Mouse (Mus musculus) liver, embryonic 13.5 days (tissue): ENCODE data around the gene Abcc12. TPM values are rescaled to one million over a fixed set of nuclear protein-coding genes. Genes with fewer than 3 reads are reported as not detected.

Experiments used
- ATAC-seq: fragments of 200-750 bp; cut with Nextera tagmentation; 2 replicates; pipeline ENCODE4 v1.8.0; 2017; ENCODE audit warnings: low read depth, mild to moderate bottlenecking, moderate number of reproducible peaks, moderate library complexity
- DNase-seq: peaks from one replicate; pipeline ENCODE4 v3.0.0; 2022
- H3K27ac ChIP-seq: fragments of 300-500 bp; sonication (generic); 2 replicates; pipeline ENCODE4 v1.5.1; 2015; ENCODE audit warnings: moderate library complexity, mild to moderate bottlenecking, inconsistent platforms
- H3K27me3 ChIP-seq: fragments of 300-500 bp; sonication (generic); 2 replicates; pipeline ENCODE4 v1.6.1; 2015; ENCODE audit warnings: mild to moderate bottlenecking, inconsistent platforms
- H3K36me3 ChIP-seq: fragments of 300-500 bp; sonication (generic); 2 replicates; pipeline ENCODE4 v1.6.1; 2015; ENCODE audit warnings: mild to moderate bottlenecking, inconsistent platforms
- H3K4me1 ChIP-seq: fragments of 300-500 bp; sonication (generic); replicated peaks from 2 replicates; pipeline ENCODE4 v1.6.1; 2015; ENCODE audit warnings: inconsistent platforms
- H3K4me2 ChIP-seq: fragments of 300-500 bp; sonication (generic); 2 replicates; pipeline ENCODE4 v1.6.1; 2015; ENCODE audit warnings: inconsistent platforms, mild to moderate bottlenecking, moderate library complexity
- H3K4me3 ChIP-seq: fragments of 300-500 bp; sonication (generic); replicated peaks from 2 replicates; pipeline ENCODE4 v1.5.1; 2015; ENCODE audit warnings: mild to moderate bottlenecking, inconsistent platforms
- H3K9ac ChIP-seq: fragments of 300-500 bp; sonication (generic); 2 replicates; pipeline ENCODE4 v1.6.1; 2015; ENCODE audit warnings: mild to moderate bottlenecking, inconsistent platforms
- H3K9me3 ChIP-seq: fragments of 300-500 bp; sonication (generic); replicated peaks from 2 replicates; pipeline ENCODE4 v1.6.1; 2016; ENCODE audit warnings: inconsistent platforms
- WGBS: fragments of 180-500 bp; shearing (Covaris S2); methylation state at CpG from one replicate; pipeline ENCODE4 v1.1.7; 2015; ENCODE audit not compliant: insufficient replicate concordance; 5-methylcytosine and 5-hydroxymethylcytosine counted together
- polyA plus RNA-seq: library from polyadenylated mRNA; unstranded; fragments of >200 nt; fragmentation: Nextera tagmentation; extraction: Ambion mirVana; gene quantifications from 2 replicates; pipeline ENCODE4 v1.2.1, GENCODE M21; 2015

The Abcc12 gene
- polyA plus RNA-seq, 1 experiment from 2014 or later, result not detected

DNA sequence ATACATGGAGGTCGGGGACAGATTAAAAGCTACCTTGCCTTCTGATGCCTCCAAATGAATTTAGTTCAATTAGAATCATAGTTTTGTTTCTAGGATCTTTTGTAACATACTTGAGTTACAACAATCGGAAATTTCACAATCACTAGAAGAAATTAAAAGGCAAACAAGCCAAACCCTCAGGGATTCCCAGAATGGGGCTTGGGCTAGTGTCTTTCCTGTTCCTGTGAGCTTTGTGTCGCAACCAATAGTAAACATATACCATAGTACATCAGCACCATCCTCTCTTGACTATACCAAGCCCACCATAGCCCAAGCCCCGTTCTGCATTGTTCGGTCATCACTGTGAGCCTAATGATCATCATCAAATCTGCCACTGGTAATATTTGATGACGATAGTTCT, 18.8 kb upstream of the Abcc12 start:
- H3K4me3 ChIP-seq, result no peak overlapping the region
- H3K36me3 ChIP-seq, result no peaks in the 10 kb centered on the region
- WGBS, result 65% methylated on average over 6 of the region's 6 CpGs
- DNase-seq, result no peak
- H3K27ac ChIP-seq, result no peak overlapping the region
- no peak for ATAC-seq
- H3K4me1 ChIP-seq, result 0 out of 2 replicates have a peak, but pooled peaks cover 3% of the 10 kb centered on the region
- no peaks in the 10 kb centered on the region for H3K27me3 ChIP-seq
- no peak overlapping the region for H3K4me2 ChIP-seq
- no peaks in the 10 kb centered on the region for H3K9me3 ChIP-seq
- no peak overlapping the region for H3K9ac ChIP-seq

DNA sequence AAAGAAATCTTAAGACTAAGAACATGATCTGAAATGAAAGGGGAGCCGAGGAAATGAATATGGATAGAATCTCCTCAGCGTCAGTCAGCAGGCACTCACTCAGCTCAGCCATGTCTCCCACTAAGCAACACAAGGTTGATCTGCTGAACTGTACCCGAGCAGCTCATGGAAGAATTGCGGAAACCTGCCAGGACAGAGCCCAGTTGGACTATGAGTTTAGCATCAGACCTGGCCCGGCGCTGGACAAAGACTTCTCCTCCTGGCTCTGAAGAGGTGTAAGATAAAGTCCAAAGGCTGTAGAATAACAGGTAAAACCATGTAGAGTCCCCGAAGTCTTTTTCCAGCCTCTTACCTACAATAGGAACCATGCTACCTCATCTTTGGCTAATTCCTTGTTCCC, 17.2 kb upstream of the Abcc12 start:
- H3K9ac ChIP-seq, result no peak overlapping the region
- H3K27me3 ChIP-seq, result no peaks in the 10 kb centered on the region
- no peak for DNase-seq
- no peaks in the 10 kb centered on the region for H3K9me3 ChIP-seq
- H3K27ac ChIP-seq, result no peak overlapping the region
- H3K36me3 ChIP-seq, result no peaks in the 10 kb centered on the region
- WGBS, result 67% methylated on average over 7 of the region's 7 CpGs
- no peak for ATAC-seq
- no peak overlapping the region for H3K4me3 ChIP-seq
- peaks cover 12% of the 10 kb centered on the region for H3K4me1 ChIP-seq
- H3K4me2 ChIP-seq, result no peak overlapping the region

DNA sequence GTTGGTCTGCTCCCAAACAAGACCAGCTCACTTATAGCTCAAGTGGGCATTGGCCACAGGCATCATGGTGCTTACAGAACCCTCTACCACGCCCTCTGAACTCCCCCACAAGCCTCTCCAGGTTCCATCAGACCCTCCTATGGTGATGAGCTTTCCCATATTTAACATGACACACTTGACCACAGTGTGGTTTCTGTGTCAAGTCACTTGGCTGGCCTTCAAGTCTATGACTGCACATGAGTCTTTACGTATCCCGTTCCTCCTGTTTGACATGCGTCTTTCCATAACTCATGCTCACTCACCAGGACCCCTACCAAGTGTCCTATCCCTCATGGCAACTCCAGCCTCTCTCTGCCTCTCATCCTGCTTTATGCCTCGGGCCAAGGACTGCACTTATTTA, 15.2 kb upstream of the Abcc12 start:
- 64% methylated on average over 5 of the region's 5 CpGs for WGBS
- no peak for DNase-seq
- H3K4me1 ChIP-seq, result peaks cover 12% of the 10 kb centered on the region

GRCm38 (mm10) chr8:86594159-86594796, 13.8 kb upstream of the Abcc12 start:
- Histone ChIP-seq H3K4me3 (no peak overlapping the region), H3K36me3 (no peaks in the 10 kb centered on the region), H3K27ac (no peak overlapping the region), H3K9ac (no peak overlapping the region), H3K9me3 (no peaks in the 10 kb centered on the region), H3K4me1 (peaks cover 8% of the 10 kb centered on the region), H3K27me3 (no peaks in the 10 kb centered on the region), H3K4me2 (no peak overlapping the region)
- WGBS, result 46% methylated on average over 3 of the region's 3 CpGs
- ATAC-seq (peak; percentile 51; the same call in 1 of the 2 replicates), DNase-seq (no peak)

More for the DNA sequence above, 15.2 kb upstream of the Abcc12 start:
- Histone ChIP-seq H3K4me3 (no peak overlapping the region), H3K36me3 (no peaks in the 10 kb centered on the region), H3K4me2 (no peak overlapping the region), H3K27me3 (no peaks in the 10 kb centered on the region), H3K27ac (no peak overlapping the region), H3K9me3 (no peaks in the 10 kb centered on the region), H3K9ac (no peak overlapping the region)
- no peak for ATAC-seq

DNA sequence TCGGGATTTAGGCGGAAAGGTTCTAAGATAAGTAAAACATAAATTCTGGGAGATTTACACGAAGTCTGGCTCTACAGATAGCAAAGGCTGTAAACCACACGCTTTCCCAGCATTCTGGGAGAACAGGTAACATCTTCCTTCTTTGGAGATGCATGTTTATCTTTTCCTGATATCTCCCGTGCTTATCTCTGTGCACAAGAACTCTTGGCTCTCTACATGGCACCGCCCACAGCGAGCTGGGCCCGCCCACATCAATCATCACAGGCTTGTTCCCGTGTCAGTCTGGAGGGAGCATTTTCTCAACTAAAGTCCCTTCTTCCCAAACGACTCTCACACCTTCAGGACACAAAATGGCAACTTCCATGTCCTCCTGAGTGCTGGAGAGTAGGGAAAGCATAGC, 12.6 kb upstream of the Abcc12 start:
- 0 out of 2 replicates have a peak, but pooled peaks have one; percentile 39 for ATAC-seq
- Histone ChIP-seq H3K4me2 (no peak overlapping the region), H3K27ac (no peak overlapping the region), H3K9ac (no peak overlapping the region), H3K36me3 (no peaks in the 10 kb centered on the region), H3K9me3 (no peaks in the 10 kb centered on the region), H3K4me1 (peaks cover 8% of the 10 kb centered on the region), H3K4me3 (no peak overlapping the region), H3K27me3 (no peaks in the 10 kb centered on the region)
- DNase-seq, result no peak
- WGBS, result 35% methylated on average over 10 of the region's 10 CpGs

DNA sequence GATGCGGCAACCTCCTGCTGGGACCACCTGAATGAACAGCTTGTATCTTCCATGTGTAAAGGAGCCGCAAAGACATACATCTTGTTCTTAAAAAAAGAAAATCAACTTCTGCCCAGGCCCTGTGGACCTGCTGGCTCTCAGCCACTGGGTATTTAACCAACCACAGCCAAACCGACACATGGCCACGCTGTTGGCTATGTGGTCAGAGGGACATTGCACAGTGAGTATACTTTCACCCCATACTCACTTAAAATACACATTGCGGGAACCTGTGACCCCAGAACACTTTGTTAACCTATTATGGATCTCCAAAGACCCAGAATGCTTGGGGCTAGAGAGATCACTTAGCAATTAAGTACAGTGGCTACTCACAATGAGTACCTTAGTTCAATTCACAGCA, 7.9 kb upstream of the Abcc12 start:
- Histone ChIP-seq H3K4me2 (no peak overlapping the region), H3K4me1 (peaks cover 12% of the 10 kb centered on the region), H3K4me3 (no peak overlapping the region), H3K27ac (no peak overlapping the region), H3K9me3 (no peaks in the 10 kb centered on the region), H3K27me3 (no peaks in the 10 kb centered on the region), H3K9ac (no peak overlapping the region), H3K36me3 (no peaks in the 10 kb centered on the region)
- WGBS, result 71% methylated on average over 5 of the region's 5 CpGs
- ATAC-seq (no peak), DNase-seq (no peak)

DNA sequence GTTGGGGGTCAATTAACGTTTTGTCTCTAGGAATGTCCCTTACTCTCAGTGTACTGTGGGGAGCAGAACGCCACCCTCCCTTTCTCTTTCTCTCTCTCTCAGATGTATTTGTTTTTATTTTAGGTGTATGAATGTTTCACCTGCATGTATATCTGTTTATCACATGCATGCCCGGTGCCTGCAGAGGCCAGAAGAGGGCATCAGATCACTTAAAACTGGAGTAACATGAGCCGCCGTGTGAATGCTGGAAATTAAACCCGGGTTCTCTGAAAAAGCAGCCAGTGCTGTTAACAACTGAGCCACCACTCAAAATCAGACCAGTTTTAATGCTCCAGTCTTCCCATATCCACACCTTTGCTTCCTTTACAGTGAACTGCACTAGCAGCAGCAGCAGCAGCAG, 6.2 kb upstream of the Abcc12 start:
- no peak overlapping the region for H3K4me3 ChIP-seq
- no peaks in the 10 kb centered on the region for H3K27me3 ChIP-seq
- no peak overlapping the region for H3K9ac ChIP-seq
- H3K4me2 ChIP-seq, result no peak overlapping the region
- no peak for DNase-seq
- ATAC-seq, result no peak
- H3K9me3 ChIP-seq, result no peaks in the 10 kb centered on the region
- WGBS, result 43% methylated on average over 6 of the region's 6 CpGs
- H3K36me3 ChIP-seq, result no peaks in the 10 kb centered on the region
- H3K4me1 ChIP-seq, result peaks cover 8% of the 10 kb centered on the region; the same call in 1 of the 2 replicates
- no peak overlapping the region for H3K27ac ChIP-seq

GRCm38 (mm10) chr8:86586058-86586457, 5.6 kb upstream of the Abcc12 start:
- WGBS, result 38% methylated on average over 5 of the region's 5 CpGs
- no peaks in the 10 kb centered on the region for H3K27me3 ChIP-seq

GRCm38 (mm10) chr8:86585532-86585931, 5.0 kb upstream of the Abcc12 start:
- Histone ChIP-seq H3K9ac (peak overlapping the region; percentile 39; the same call in 1 of the 2 replicates), H3K4me1 (peaks cover 8% of the 10 kb centered on the region; the same call in 1 of the 2 replicates), H3K4me2 (peak overlapping the region; percentile 73), H3K4me3 (peak overlapping the region; percentile 53), H3K36me3 (no peaks in the 10 kb centered on the region), H3K27ac (no peak overlapping the region), H3K9me3 (no peaks in the 10 kb centered on the region), H3K27me3 (no peaks in the 10 kb centered on the region)
- ATAC-seq (peak; percentile 53), DNase-seq (peak; percentile 55)
- 1% methylated on average over 16 of the region's 16 CpGs for WGBS

More at GRCm38 (mm10) chr8:86586058-86586457, 5.6 kb upstream of the Abcc12 start:
- no peak overlapping the region for H3K9ac ChIP-seq
- DNase-seq, result no peak
- H3K4me3 ChIP-seq, result no peak overlapping the region
- ATAC-seq, result no peak
- H3K4me2 ChIP-seq, result no peak overlapping the region
- H3K27ac ChIP-seq, result no peak overlapping the region
- H3K4me1 ChIP-seq, result peaks cover 8% of the 10 kb centered on the region; the same call in 1 of the 2 replicates
- no peaks in the 10 kb centered on the region for H3K36me3 ChIP-seq
- H3K9me3 ChIP-seq, result no peaks in the 10 kb centered on the region

- H3K4me1 ChIP-seq, result peaks cover 8% of the 10 kb centered on the region; the same call in 1 of the 2 replicates
- peak overlapping the region; percentile 39; the same call in 1 of the 2 replicates for H3K9ac ChIP-seq
- ATAC-seq (peak; percentile 60; the same call in 1 of the 2 replicates), DNase-seq (peak; percentile 53)
- no peak overlapping the region for H3K27ac ChIP-seq
- H3K36me3 ChIP-seq, result no peaks in the 10 kb centered on the region
- peak overlapping the region; percentile 53 for H3K4me3 ChIP-seq
- no peaks in the 10 kb centered on the region for H3K9me3 ChIP-seq
- no peaks in the 10 kb centered on the region for H3K27me3 ChIP-seq
- peak overlapping the region; percentile 73 for H3K4me2 ChIP-seq
- 5% methylated on average over 11 of the region's 11 CpGs for WGBS
These were observed 4.6 kb upstream of the Abcc12 start for GRCm38 (mm10) chr8:86585118-86585517.

GRCm38 (mm10) chr8:86581921-86582331, 1.4 kb upstream of the Abcc12 start:
- H3K9me3 ChIP-seq, result no peaks in the 10 kb centered on the region
- H3K4me2 ChIP-seq, result no peak overlapping the region
- 68% methylated on average over 4 of the region's 4 CpGs for WGBS
- no peak overlapping the region for H3K4me3 ChIP-seq
- H3K27me3 ChIP-seq, result no peaks in the 10 kb centered on the region
- ATAC-seq (no peak), DNase-seq (no peak)
- peaks cover 8% of the 10 kb centered on the region; the same call in 1 of the 2 replicates for H3K4me1 ChIP-seq
- H3K36me3 ChIP-seq, result no peaks in the 10 kb centered on the region
- H3K9ac ChIP-seq, result no peak overlapping the region
- H3K27ac ChIP-seq, result no peak overlapping the region

GRCm38 (mm10) chr8:86578693-86579092, 1.8 kb downstream of the Abcc12 start:
- H3K27ac ChIP-seq, result no peak overlapping the region
- no peaks in the 10 kb centered on the region for H3K9me3 ChIP-seq
- no peak overlapping the region for H3K9ac ChIP-seq
- ATAC-seq (no peak), DNase-seq (no peak)
- H3K36me3 ChIP-seq, result no peaks in the 10 kb centered on the region
- no peaks in the 10 kb centered on the region for H3K4me1 ChIP-seq
- H3K27me3 ChIP-seq, result no peaks in the 10 kb centered on the region
- H3K4me3 ChIP-seq, result no peak overlapping the region
- WGBS, result 60% methylated on average over 8 of the region's 8 CpGs
- no peak overlapping the region for H3K4me2 ChIP-seq
